Mouse (Mus musculus) left cerebral cortex, postnatal 14 days (tissue): ENCODE results near the gene Sost. TPM values are rescaled to one million over a fixed set of nuclear protein-coding genes. Genes with fewer than 3 reads are reported as not detected.
A peak's percentile ranks its signal among the peaks of the same experiment; 100 is the strongest.

ENCODE experiments used
- DNase-seq, 2 experiments: peaks; one replicate each; pipeline ENCODE4 v3.0.0; 2021 to 2022; ENCODE audit warnings: low spot score in 2 of 2, mixed read lengths in 1 of 2
- intact Hi-C: fragments of 180-260 bp; cut with DNase I; formaldehyde crosslinking; loops from one replicate; pipeline ENCODE4 v1.15.1; 2025
- total RNA-seq, 2 experiments: library from RNA; stranded (reverse); gene quantifications; 2 replicates each; pipeline ENCODE4 v1.2.3; 2021

Sost gene
- total RNA-seq, 2 experiments from 2014 or later = not detected

GRCm38 (mm10) chr11:101984054-101985025 is 17.5 kb upstream of the Sost start, which contains the start of gene Cfap97d1:
Gene Cfap97d1 (plus strand): TSS chr11:101984279.
- intact Hi-C loops = loop anchor here (2.0 kb wide), 1 partner anchor 54 kb away; no protein-coding TSS in a partner anchor
- peak; percentile 97 for DNase-seq

GRCm38 (mm10) chr11:101983431-101983921 is 16.7 kb upstream of the Sost start:
- intact Hi-C loops = no loop called here
- no peak for DNase-seq

- DNase-seq = no peak
- intact Hi-C loops = no loop called here
Measured at GRCm38 (mm10) chr11:101982981-101983411, 16.2 kb upstream of the Sost start.

GRCm38 (mm10) chr11:101981850-101982249 is 15.0 kb upstream of the Sost start:
- intact Hi-C loops = no loop called here
- DNase-seq = no peak

GRCm38 (mm10) chr11:101980603-101981157 is 13.9 kb upstream of the Sost start:
- intact Hi-C loops = no loop called here
- DNase-seq = no peak

- intact Hi-C loops = no loop called here
- no peak for DNase-seq
Measured at GRCm38 (mm10) chr11:101979140-101979539, 12.3 kb upstream of the Sost start.

GRCm38 (mm10) chr11:101976949-101977348 is 10.1 kb upstream of the Sost start:
- no peak for DNase-seq
- intact Hi-C loops = no loop called here

GRCm38 (mm10) chr11:101974923-101975322 is 8.1 kb upstream of the Sost start:
- DNase-seq = no peak
- intact Hi-C loops = loop anchor here (5.0 kb wide), 1 partner anchor 163 kb away; no protein-coding TSS in a partner anchor

- intact Hi-C loops = loop anchor here (5.0 kb wide), 1 partner anchor 162 kb away; no protein-coding TSS in a partner anchor
- DNase-seq = no peak
Measured at GRCm38 (mm10) chr11:101974181-101974580, 7.4 kb upstream of the Sost start.

GRCm38 (mm10) chr11:101973496-101973895 is 6.7 kb upstream of the Sost start:
- intact Hi-C loops = loop anchor here (5.0 kb wide), 1 partner anchor 161 kb away; no protein-coding TSS in a partner anchor
- DNase-seq = no peak

GRCm38 (mm10) chr11:101972651-101973050 is 5.8 kb upstream of the Sost start:
- intact Hi-C loops = loop anchor here (5.0 kb wide), 1 partner anchor 160 kb away; no protein-coding TSS in a partner anchor
- DNase-seq = no peak

- DNase-seq = no peak
- intact Hi-C loops = loop anchor here (5.0 kb wide), 1 partner anchor 160 kb away; no protein-coding TSS in a partner anchor
Measured at GRCm38 (mm10) chr11:101972097-101972496, 5.3 kb upstream of the Sost start.

- intact Hi-C loops = loop anchor here (5.0 kb wide), 1 partner anchor 159 kb away; no protein-coding TSS in a partner anchor
Measured at GRCm38 (mm10) chr11:101971410-101971809, 4.6 kb upstream of the Sost start.

GRCm38 (mm10) chr11:101969835-101970234 is 3.0 kb upstream of the Sost start:
- no peak for DNase-seq
- intact Hi-C loops = loop anchor here (5.0 kb wide), 1 partner anchor 158 kb away; no protein-coding TSS in a partner anchor

More at GRCm38 (mm10) chr11:101971410-101971809, 4.6 kb upstream of the Sost start:
- DNase-seq = no peak

GRCm38 (mm10) chr11:101968791-101969190 is 2.0 kb upstream of the Sost start:
- intact Hi-C loops = loop anchor here (1.0 kb wide), 1 partner anchor 49 kb away; no protein-coding TSS in a partner anchor
- DNase-seq = peak; percentile 91

GRCm38 (mm10) chr11:101968311-101968710 is 1.5 kb upstream of the Sost start:
- DNase-seq = no peak
- intact Hi-C loops = loop anchor here (1.0 kb wide), 1 partner anchor 49 kb away; no protein-coding TSS in a partner anchor

GRCm38 (mm10) chr11:101965553-101965952 is 1.3 kb downstream of the Sost start:
- intact Hi-C loops = no loop called here
- DNase-seq = no peak

- DNase-seq = no peak
- intact Hi-C loops = no loop called here
Measured at GRCm38 (mm10) chr11:101964647-101965046, 2.2 kb downstream of the Sost start.

- DNase-seq = no peak
- intact Hi-C loops = no loop called here
Measured at GRCm38 (mm10) chr11:101963473-101964291, 3.1 kb downstream of the Sost start.
